Mouse (Mus musculus): ENCODE measurements around the gene Kmt2c. TPM values are rescaled to one million over a fixed set of nuclear protein-coding genes. Genes with fewer than 3 reads are reported as not detected.

The Kmt2c gene
- polyA plus RNA-seq, 1 experiment = 42.6 TPM

- Histone ChIP-seq H3K4me1 (replicated peaks; ENCODE audit: control insufficient read depth, insufficient read depth, low read length) (0 out of 2 replicates have a peak, but pooled peaks cover 5% of the 10 kb centered on the region), H3K27ac (ENCODE audit: control insufficient read depth, insufficient read depth, low read length) (peak overlapping the region; percentile 88), H3K4me3 (ENCODE audit: control insufficient read depth, insufficient read depth, low read length) (peak overlapping the region; percentile 77), H3K36me3 (ENCODE audit: control insufficient read depth, insufficient read depth, low read length) (no peaks in the 10 kb centered on the region), H3K27me3 (ENCODE audit: control insufficient read depth, insufficient read depth, low read length) (no peaks in the 10 kb centered on the region)
- DNase-seq = peak; percentile 92
- TF ChIP-seq CTCF (IDR thresholded peaks at IDR 0.05; ENCODE audit: borderline replicate concordance, control insufficient read depth, extremely low read depth, insufficient read depth, low read length, poor library complexity) (0 out of 2 replicates have a peak, but pooled peaks have one; percentile 52), POLR2A (IDR thresholded peaks at IDR 0.05; ENCODE audit: control insufficient read depth, extremely low read depth, insufficient read depth, low read length, poor library complexity) (peak; percentile 74)
- under 1% methylated on average over 90 of the region's 90 CpGs for WGBS
These were observed 1.1 kb upstream of the Kmt2c start for GRCm38 (mm10) chr5:25499423-25500398.

DNA sequence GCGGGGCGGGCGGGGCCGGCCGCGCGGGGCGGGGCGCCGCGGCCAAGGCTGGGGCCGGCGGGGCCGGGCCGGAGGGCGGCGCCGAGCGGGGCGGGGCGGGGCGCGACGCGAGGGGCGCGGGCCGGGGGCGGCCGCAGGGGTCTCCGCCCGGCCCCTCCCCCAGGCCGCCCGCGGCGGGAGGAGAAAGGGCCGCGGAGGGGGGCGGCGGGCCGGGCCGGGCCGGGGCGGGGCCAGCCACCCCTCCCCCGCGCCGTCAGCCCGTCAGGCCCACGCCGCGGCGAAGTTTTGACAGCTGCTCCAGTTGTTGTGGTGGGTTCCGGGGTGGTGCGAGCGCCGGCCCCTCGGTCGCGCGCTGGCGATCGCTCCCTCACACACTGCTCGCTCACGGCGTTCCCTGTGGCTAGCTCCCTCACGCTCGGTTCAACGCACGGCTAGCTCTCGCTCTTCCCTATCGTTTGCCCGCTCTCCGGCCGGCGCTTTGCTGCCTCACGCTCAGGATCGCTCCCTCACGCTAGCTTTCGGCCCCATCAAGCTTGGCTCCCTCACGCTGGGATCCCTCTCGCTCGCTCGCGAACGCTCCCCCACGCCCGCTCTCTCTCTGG lies 339 bp upstream of the Kmt2c start:
- H3K27me3 ChIP-seq (ENCODE audit: control insufficient read depth, insufficient read depth, low read length) = no peaks in the 10 kb centered on the region
- H3K27ac ChIP-seq (ENCODE audit: control insufficient read depth, insufficient read depth, low read length) = peak overlapping the region; percentile 88
- TF ChIP-seq POLR2A (IDR thresholded peaks at IDR 0.05; ENCODE audit: control insufficient read depth, extremely low read depth, insufficient read depth, low read length, poor library complexity) (no peak), CTCF (IDR thresholded peaks at IDR 0.05; ENCODE audit: borderline replicate concordance, control insufficient read depth, extremely low read depth, insufficient read depth, low read length, poor library complexity) (no peak)
- peak; percentile 74 for DNase-seq
- H3K36me3 ChIP-seq (ENCODE audit: control insufficient read depth, insufficient read depth, low read length) = no peaks in the 10 kb centered on the region
- 0 out of 2 replicates have a peak, but pooled peaks cover 5% of the 10 kb centered on the region for H3K4me1 ChIP-seq (replicated peaks; ENCODE audit: control insufficient read depth, insufficient read depth, low read length)
- 4% methylated on average over 74 of the region's 87 CpGs for WGBS
- H3K4me3 ChIP-seq (ENCODE audit: control insufficient read depth, insufficient read depth, low read length) = peak overlapping the region; percentile 94

- under 1% methylated on average over 74 of the region's 78 CpGs for WGBS
- Histone ChIP-seq H3K4me1 (replicated peaks; ENCODE audit: control insufficient read depth, insufficient read depth, low read length) (0 out of 2 replicates have a peak, but pooled peaks cover 5% of the 10 kb centered on the region), H3K4me3 (ENCODE audit: control insufficient read depth, insufficient read depth, low read length) (peak overlapping the region; percentile 94), H3K27ac (ENCODE audit: control insufficient read depth, insufficient read depth, low read length) (peak overlapping the region; percentile 11; the same call in 1 of the 2 replicates), H3K27me3 (ENCODE audit: control insufficient read depth, insufficient read depth, low read length) (no peaks in the 10 kb centered on the region), H3K36me3 (ENCODE audit: control insufficient read depth, insufficient read depth, low read length) (no peaks in the 10 kb centered on the region)
- TF ChIP-seq CTCF (IDR thresholded peaks at IDR 0.05; ENCODE audit: borderline replicate concordance, control insufficient read depth, extremely low read depth, insufficient read depth, low read length, poor library complexity) (no peak), POLR2A (IDR thresholded peaks at IDR 0.05; ENCODE audit: control insufficient read depth, extremely low read depth, insufficient read depth, low read length, poor library complexity) (no peak)
- peak; percentile 50 for DNase-seq
These were observed 750 bp downstream of the Kmt2c start for GRCm38 (mm10) chr5:25497720-25498345.

DNA sequence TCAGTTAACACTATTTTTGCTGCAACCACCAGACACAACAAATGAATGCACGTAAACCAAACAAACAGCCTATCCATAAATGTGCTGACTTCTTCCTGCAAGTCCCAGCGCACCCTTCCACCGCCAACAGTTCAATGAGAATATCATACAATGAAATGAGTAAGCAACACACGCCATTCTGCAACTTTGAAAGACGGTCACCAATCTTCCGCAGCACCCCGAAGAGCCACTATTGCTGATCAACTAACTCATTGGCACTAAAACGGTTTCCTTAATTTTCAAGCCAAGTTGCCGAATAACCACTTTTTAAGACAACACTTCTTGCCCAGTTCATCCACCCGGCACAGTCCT lies 1.2 kb downstream of the Kmt2c start:
- no peaks in the 10 kb centered on the region for H3K27me3 ChIP-seq (ENCODE audit: control insufficient read depth, insufficient read depth, low read length)
- H3K4me3 ChIP-seq (ENCODE audit: control insufficient read depth, insufficient read depth, low read length) = peak overlapping the region; percentile 94
- H3K27ac ChIP-seq (ENCODE audit: control insufficient read depth, insufficient read depth, low read length) = peak overlapping the region; percentile 11; the same call in 1 of the 2 replicates
- no peak for TF ChIP-seq CTCF (IDR thresholded peaks at IDR 0.05; ENCODE audit: borderline replicate concordance, control insufficient read depth, extremely low read depth, insufficient read depth, low read length, poor library complexity)
- no peak for TF ChIP-seq POLR2A (IDR thresholded peaks at IDR 0.05; ENCODE audit: control insufficient read depth, extremely low read depth, insufficient read depth, low read length, poor library complexity)
- peak; percentile 20 for DNase-seq
- H3K36me3 ChIP-seq (ENCODE audit: control insufficient read depth, insufficient read depth, low read length) = no peaks in the 10 kb centered on the region
- 4% methylated on average over 10 of the region's 10 CpGs for WGBS
- H3K4me1 ChIP-seq (replicated peaks; ENCODE audit: control insufficient read depth, insufficient read depth, low read length) = 0 out of 2 replicates have a peak, but pooled peaks cover 5% of the 10 kb centered on the region

- Histone ChIP-seq H3K27me3 (ENCODE audit: control insufficient read depth, insufficient read depth, low read length) (no peaks in the 10 kb centered on the region), H3K4me3 (ENCODE audit: control insufficient read depth, insufficient read depth, low read length) (no peak overlapping the region), H3K36me3 (ENCODE audit: control insufficient read depth, insufficient read depth, low read length) (no peaks in the 10 kb centered on the region), H3K27ac (ENCODE audit: control insufficient read depth, insufficient read depth, low read length) (no peak overlapping the region), H3K4me1 (replicated peaks; ENCODE audit: control insufficient read depth, insufficient read depth, low read length) (0 out of 2 replicates have a peak, but pooled peaks cover 5% of the 10 kb centered on the region)
- 61% methylated on average over 2 of the region's 2 CpGs for WGBS
- TF ChIP-seq CTCF (IDR thresholded peaks at IDR 0.05; ENCODE audit: borderline replicate concordance, control insufficient read depth, extremely low read depth, insufficient read depth, low read length, poor library complexity) (no peak), POLR2A (IDR thresholded peaks at IDR 0.05; ENCODE audit: control insufficient read depth, extremely low read depth, insufficient read depth, low read length, poor library complexity) (no peak)
- DNase-seq = no peak
These were observed 1.9 kb downstream of the Kmt2c start for GRCm38 (mm10) chr5:25496652-25497051.

DNA sequence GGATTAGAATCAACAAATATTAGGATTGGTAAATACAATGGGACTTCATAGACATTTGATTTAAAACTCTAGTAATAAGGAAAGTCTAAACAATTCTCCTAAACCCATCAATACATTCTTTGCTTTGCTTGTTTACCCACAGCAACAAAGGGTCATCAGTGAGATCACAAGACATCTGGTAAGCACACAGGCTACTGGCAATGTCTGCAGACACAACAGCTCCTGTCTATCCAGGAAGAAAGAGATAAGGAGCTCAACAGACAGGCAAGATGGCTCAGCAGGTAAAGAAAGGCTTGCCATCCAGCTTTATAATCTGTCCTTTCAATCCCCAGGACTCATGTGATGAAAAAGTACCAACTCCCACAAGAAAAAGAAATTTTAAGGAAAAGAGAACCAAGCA lies 19.7 kb downstream of the Kmt2c start:
- Histone ChIP-seq H3K27ac (ENCODE audit: control insufficient read depth, insufficient read depth, low read length) (no peak overlapping the region), H3K27me3 (ENCODE audit: control insufficient read depth, insufficient read depth, low read length) (no peaks in the 10 kb centered on the region), H3K4me1 (replicated peaks; ENCODE audit: control insufficient read depth, insufficient read depth, low read length) (no peaks in the 10 kb centered on the region), H3K36me3 (ENCODE audit: control insufficient read depth, insufficient read depth, low read length) (no peaks in the 10 kb centered on the region), H3K4me3 (ENCODE audit: control insufficient read depth, insufficient read depth, low read length) (no peak overlapping the region)
- no peak for DNase-seq
- TF ChIP-seq POLR2A (IDR thresholded peaks at IDR 0.05; ENCODE audit: control insufficient read depth, extremely low read depth, insufficient read depth, low read length, poor library complexity) = no peak
- TF ChIP-seq CTCF (IDR thresholded peaks at IDR 0.05; ENCODE audit: borderline replicate concordance, control insufficient read depth, extremely low read depth, insufficient read depth, low read length, poor library complexity) = no peak
